Mouse (Mus musculus) left cerebral cortex, adult 2 months (tissue): Measurements from ENCODE around the gene Insyn1. TPM values are rescaled to one million over a fixed set of nuclear protein-coding genes. Genes with fewer than 3 reads are reported as not detected.

Experiments
- DNase-seq, 2 experiments: peaks; one replicate each; pipeline ENCODE4 v3.0.0; 2021 to 2022; ENCODE audit warnings: low spot score in 2 of 2, mixed read lengths in 1 of 2; ENCODE audit errors: extremely low spot score in 1 of 2
- H3K27ac ChIP-seq: fragments of 200-600 bp; 2 replicates; pipeline ENCODE4 v1.8.1; 2022
- H3K4me3 ChIP-seq: fragments of 200-600 bp; 2 replicates; pipeline ENCODE4 v1.8.1; 2022
- CTCF ChIP-seq: fragments of 200-600 bp; IDR thresholded peaks from 2 replicates; pipeline ENCODE4 v1.8.1; 2022; ENCODE audit warnings: antibody characterized with exemption, mild to moderate bottlenecking, moderate library complexity
- intact Hi-C: fragments of 180-260 bp; cut with DNase I; formaldehyde crosslinking; loops from one replicate; pipeline ENCODE4 v1.15.1; 2025
- total RNA-seq, 2 experiments: library from RNA; stranded (reverse); gene quantifications; 2 replicates each; pipeline ENCODE4 v1.2.3; 2021

Gene Insyn1
- total RNA-seq, 2 experiments from 2014 or later = 214 to 230 TPM

GRCm38 (mm10) chr9:58489865-58490165 lies 1.4 kb downstream of the Insyn1 start:
- peak overlapping the region; percentile 93 for H3K27ac ChIP-seq
- no peak for TF ChIP-seq CTCF
- intact Hi-C loops = loop anchor here (2.0 to 5.0 kb wide), 2 partner anchors 47 to 118 kb away; partner anchors contain the start of gene Tbc1d21
- no peak for DNase-seq
- peak overlapping the region; percentile 88 for H3K4me3 ChIP-seq

- H3K27ac ChIP-seq = peak overlapping the region; percentile 93; the same call in 1 of the 2 replicates
- intact Hi-C loops = no loop called here
- DNase-seq = no peak
- peak overlapping the region; percentile 88 for H3K4me3 ChIP-seq
- TF ChIP-seq CTCF = no peak
These were observed 2.0 kb downstream of the Insyn1 start for GRCm38 (mm10) chr9:58490391-58490790.

DNA sequence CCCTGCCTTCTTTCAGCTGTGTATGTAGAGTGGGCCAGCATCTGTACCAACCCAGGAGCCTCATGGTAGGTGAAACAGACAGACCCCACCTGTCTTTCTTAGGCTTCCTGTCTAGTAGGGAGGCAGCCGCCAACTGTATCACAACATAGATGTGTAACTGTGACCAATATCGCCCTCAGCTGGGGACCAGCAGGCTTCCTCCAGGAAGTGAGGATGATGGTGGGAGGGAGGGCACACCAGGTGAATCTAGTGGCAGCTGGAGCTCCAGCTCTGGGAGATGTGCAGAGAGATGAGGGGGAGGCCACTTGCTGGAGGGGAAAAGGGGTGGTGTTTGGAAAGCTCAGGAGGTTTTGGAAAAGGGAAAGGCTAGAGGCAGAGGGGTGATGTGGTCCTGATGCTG lies 6.6 kb downstream of the Insyn1 start:
- no peak; the same call in 1 of the 2 replicates for TF ChIP-seq CTCF
- no peak for DNase-seq
- Histone ChIP-seq H3K27ac (peak overlapping the region; percentile 20), H3K4me3 (no peak overlapping the region)
- intact Hi-C loops = loop anchor here (2.0 kb wide), 1 partner anchor 164 kb away; no protein-coding TSS in a partner anchor

DNA sequence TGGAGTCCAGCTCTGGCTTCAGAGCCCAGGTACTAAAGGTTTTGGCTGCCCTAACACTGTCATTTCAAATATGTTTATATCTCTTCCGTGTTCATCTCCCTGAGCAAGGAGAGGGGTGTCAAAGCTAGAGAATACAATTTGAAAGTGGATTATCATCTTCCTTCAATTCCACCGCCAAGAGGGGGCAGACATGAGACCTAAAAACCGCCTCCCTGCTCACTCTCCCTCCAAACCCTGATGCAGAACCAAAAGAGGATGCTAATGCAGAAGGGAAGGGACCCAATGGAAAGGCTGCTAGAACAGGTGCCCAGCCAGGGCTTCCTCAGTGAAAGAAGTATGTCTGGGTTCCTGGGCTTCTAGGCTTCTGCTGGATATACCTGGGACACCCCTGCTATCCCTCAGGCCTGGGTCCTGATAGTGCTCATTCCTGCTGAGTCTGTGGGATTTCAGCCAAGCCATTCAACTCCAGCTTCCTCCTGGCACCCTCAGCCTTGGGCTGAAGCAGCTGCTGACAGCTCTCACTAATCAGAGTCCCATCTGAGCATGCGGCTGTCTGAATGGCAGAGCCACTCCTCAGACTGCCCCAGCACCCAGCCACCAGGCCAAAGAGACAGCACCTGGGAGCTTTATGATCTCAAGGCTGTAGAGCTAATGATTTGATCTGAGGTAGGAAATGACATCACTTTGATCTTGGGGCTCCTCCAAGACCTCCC lies 8.2 kb downstream of the Insyn1 start:
- Histone ChIP-seq H3K27ac (0 out of 2 replicates have a peak overlapping the region, but pooled peaks have one; percentile 28), H3K4me3 (no peak overlapping the region)
- TF ChIP-seq CTCF = peak; percentile 44
- intact Hi-C loops = no loop called here
- DNase-seq = peak in 1 of 2 experiments; percentile 40

GRCm38 (mm10) chr9:58497942-58498341 lies 9.5 kb downstream of the Insyn1 start:
- no peak overlapping the region for H3K27ac ChIP-seq
- peak in 1 of 2 experiments; percentile 25 for DNase-seq
- intact Hi-C loops = no loop called here
- no peak for TF ChIP-seq CTCF
- H3K4me3 ChIP-seq = no peak overlapping the region

DNA sequence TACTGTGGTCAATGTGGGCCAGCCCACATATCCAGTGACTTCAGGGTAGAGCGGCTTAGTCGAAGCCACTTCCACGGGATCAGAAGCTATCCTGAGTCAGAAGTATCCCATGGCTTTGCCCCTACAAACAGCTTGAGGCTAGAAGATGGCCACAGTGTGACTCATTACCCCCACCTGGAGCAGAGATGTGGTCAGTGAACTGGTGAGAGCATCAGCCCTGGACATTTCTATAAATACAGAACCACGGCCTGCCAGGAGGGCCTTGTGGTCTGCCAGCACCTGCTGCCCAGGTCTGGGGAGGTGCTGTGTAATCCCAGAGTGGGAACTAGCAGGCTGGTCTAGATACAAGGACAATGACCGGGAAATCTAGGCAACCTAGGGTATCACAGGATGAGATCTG lies 12.5 kb downstream of the Insyn1 start:
- TF ChIP-seq CTCF = no peak
- Histone ChIP-seq H3K27ac (no peak overlapping the region), H3K4me3 (no peak overlapping the region)
- intact Hi-C loops = no loop called here
- no peak for DNase-seq

DNA sequence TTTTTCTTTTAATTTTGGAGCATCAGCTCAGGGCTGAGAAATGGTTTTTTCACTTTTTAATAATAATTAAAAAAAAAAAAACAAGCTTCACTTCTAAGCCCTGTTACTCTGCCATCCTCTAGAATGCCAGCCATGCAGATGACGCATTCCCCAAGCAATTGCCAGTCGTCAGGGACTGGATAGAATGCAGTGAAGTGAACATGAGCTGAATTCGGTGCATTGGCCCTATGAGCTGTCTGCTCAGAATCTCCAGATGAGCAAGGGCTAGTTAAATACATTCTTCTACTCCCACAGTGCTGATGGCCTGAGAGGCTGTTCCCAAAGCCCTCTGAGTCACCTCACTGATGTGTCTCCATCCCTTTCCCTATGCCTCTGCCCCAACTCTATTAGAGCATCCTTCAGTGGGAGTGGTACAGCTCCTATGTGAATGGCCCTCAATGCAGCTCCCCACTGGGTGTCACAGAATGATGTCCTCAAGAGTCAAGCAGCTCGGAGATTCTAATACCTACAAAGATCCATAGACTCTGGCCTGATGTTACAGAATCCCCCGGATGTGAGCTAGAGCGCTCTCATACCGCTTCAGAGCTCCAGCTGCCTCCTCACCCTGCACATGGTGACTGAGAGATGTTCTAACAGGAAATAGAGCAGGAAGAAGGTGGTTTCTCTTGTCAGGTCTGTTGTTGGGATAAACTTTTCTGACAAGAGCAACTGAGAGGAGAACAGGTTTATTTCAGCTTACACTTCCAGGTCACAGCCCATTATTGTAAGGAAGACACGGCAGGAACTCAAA lies 19.0 kb downstream of the Insyn1 start:
- intact Hi-C loops = no loop called here
- DNase-seq = no peak
- Histone ChIP-seq H3K27ac (no peak overlapping the region), H3K4me3 (no peak overlapping the region)
- no peak for TF ChIP-seq CTCF

- Histone ChIP-seq H3K4me3 (no peak overlapping the region), H3K27ac (no peak overlapping the region)
- no peak for DNase-seq
- TF ChIP-seq CTCF = no peak
- intact Hi-C loops = no loop called here
These were observed 22.0 kb downstream of the Insyn1 start for GRCm38 (mm10) chr9:58510452-58510851.

DNA sequence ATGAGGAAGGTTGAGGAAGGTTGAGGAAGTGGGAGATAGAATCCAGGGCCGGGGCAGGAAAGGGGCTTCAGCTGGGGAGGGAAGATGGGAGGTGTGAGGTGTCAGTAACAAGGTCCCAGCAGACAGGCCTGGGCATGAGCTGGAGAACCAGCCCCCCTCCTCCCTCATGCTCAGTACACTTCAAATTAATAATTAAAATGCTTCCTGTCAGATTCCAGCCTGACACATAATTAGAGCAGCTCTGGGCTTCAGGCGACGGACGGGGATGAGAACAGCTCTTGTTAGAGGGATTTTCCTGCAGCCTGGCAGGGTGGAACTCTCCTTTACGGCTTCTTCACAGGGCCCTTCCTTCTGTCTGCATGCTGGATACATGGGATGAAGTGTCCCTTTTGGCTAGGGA lies 25.3 kb downstream of the Insyn1 start:
- H3K27ac ChIP-seq = no peak overlapping the region
- no peak overlapping the region for H3K4me3 ChIP-seq
- intact Hi-C loops = no loop called here
- no peak for TF ChIP-seq CTCF
- no peak for DNase-seq

GRCm38 (mm10) chr9:58516480-58516879 lies 28.1 kb downstream of the Insyn1 start:
- intact Hi-C loops = no loop called here
- no peak overlapping the region for H3K27ac ChIP-seq
- no peak overlapping the region for H3K4me3 ChIP-seq
- no peak for TF ChIP-seq CTCF
- DNase-seq = no peak

DNA sequence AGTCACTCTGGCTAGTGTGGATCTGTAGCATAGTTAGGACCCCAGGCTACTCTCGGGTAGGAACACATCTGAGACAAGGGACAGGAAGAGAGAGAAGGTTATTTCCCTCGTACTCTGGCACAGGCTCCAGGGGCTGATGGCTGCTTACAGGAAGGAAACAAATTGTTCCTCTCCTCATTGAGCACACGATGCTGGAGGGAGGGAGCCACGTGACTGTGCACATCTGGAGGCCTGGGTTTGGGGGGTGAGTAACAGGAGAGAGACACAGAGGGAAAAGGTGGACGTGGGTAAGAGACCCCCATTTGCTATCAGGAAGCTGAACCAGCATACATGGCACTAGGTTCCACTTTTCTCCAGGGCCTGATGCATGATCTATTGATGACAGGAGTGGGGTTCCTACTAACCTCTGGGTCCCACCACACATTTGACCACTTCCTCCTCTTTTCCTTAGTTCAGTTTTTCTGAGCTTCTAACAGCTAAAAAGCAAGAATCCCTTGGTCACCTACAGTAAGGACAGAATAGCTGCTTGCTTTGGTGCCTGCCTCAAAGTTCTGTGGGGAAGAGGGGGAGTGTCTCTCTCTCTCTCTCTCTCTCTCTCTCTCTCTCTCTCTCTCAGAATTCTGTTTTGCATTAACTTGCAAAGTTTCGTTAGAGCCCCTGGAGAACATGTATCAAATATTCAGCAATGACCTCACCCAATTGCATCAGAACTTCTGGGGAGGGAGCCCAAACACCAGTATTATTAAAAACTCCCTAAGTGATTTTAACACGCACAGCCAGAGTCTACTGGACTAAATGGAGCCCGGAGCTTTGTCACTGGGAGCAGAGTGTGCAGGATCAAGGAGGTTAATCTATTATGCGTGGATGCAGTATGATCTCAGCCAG lies 29.7 kb downstream of the Insyn1 start:
- intact Hi-C loops = no loop called here
- no peak for TF ChIP-seq CTCF
- H3K4me3 ChIP-seq = no peak overlapping the region
- no peak overlapping the region for H3K27ac ChIP-seq
- no peak for DNase-seq

- no peak overlapping the region for H3K27ac ChIP-seq
- no peak for DNase-seq
- H3K4me3 ChIP-seq = no peak overlapping the region
- no peak for TF ChIP-seq CTCF
- intact Hi-C loops = no loop called here
These were observed 31.6 kb downstream of the Insyn1 start for GRCm38 (mm10) chr9:58519953-58520352.
